Mouse (Mus musculus) mature B cell (primary cell): ENCODE data around the gene Smc3.
"Not testable (repeated sequence)": the region's sequence is repeated elsewhere in the genome, so short reads cannot be mapped to it uniquely, and the experiment has no call there.

Source experiments
- in situ Hi-C: fragments of 300-500 bp; cut with MboI; formaldehyde crosslinking; loops from 2 replicates; pipeline ENCODE4 v1.14.3; 2019

Gene Smc3

GRCm38 (mm10) chr19:53652267-53652666, 52.1 kb downstream of the Smc3 start:
- in situ Hi-C loops = no loop called here

- in situ Hi-C loops = no loop called here
Observed at GRCm38 (mm10) chr19:53653624-53654467, 53.6 kb downstream of the Smc3 start.

DNA sequence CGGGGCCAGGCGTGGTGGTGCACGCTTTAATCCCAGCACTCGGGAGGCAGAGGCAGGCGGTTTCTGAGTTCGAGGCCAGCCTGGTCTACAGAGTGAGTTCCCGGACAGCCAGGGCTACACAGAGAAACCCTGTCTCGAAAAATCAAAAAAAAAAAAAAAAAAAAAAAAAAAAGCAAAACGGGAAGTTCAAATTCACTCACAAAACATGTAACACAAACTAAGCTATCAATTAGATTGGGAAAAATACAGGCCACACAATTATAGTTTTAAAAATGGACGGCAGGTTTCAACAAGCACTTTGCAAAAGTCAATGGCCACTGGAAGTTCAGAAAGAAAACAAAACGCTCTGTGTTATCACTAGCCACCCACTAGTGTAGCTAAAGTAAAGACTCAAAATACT, 56.2 kb downstream of the Smc3 start:
- in situ Hi-C loops = not testable (repeated sequence)

DNA sequence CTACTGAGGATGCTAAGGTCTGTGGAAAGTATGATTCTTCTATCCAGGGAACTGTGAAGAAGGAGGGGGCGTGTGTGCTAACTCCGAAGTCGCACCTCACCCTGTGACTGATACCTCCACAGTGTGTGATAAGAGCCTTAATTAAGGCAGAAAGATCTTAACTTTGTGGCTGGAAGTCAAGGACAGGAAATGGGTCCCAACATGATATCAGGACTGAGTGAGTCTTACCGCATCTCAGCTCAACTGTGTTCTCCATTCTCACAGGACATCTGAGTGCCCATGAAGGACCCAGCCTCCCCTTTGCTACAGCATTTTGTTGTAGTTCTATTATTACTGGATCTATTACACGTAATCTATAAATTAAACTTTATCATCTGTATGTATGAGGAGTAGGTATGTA, 57.2 kb downstream of the Smc3 start:
- in situ Hi-C loops = no loop called here

DNA sequence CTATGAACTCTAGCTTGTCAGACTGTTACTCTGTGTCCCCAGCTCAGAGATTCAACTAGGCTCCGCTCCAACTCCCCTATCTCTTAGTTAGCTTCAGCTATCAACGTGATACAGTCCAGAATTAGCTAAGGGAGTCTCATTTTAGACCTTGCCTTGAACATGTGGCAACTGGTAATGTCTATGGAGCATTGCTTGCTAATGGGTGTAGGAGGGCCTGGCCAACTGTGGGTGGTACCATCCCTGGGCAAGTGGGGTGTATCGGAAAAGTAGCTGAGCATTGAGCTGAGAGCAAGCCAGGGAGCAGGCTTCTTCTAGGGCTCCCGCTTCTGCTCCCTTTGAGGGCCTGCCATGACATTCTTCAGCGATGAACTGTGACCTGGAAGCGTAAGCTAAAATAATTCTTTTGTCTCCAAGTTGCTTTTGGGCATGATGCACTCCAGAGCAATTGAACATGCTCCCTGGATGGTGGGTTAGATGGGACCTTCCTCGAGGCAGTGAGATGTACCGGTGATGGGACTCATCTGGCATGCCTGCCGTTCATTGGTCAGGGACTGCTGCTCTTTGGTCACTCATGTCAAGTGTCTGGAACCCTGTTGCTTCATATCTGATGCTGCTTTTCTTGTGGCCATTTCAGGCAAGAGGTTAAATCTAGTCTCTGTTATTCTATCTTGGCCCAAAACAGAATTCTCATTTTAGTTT, 60.7 kb downstream of the Smc3 start:
- in situ Hi-C loops = no loop called here

DNA sequence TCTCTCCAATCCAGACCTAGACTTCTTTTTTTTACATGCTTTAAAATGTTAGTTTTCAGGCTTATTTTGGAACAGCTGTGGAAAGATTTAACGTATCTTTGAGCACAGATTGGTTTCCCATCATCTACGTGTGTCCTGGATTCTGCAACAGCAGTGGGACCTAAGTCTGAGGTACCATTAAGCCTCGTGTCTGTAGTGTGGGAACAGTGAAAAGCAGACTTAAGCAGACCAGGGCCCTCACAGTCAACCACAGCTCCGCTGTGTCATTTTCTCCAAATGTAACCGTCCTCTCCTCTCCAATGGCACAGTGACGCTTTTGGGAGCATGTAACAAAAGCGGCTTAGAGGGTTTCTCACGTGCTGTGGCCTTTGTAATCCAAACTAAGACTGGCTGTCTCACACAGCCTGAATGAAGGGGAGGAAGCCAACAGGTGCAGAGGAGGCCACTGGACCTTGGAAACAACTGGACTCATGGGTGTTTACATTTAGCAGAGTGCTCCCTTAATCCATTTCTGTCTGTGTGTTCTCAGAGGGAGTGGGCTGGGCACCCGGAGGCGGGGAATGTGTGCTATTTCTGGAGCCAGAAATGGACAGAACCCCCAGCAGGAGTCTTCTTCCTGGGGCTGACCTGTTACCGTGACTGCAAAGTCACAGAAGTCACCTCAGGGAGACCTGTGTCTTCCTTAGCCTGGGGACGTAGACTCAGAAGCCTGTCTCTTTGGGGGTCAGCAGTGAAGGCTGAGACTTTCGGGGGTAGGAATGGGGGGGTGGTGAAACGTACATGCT, 61.9 kb downstream of the Smc3 start:
- in situ Hi-C loops = no loop called here

DNA sequence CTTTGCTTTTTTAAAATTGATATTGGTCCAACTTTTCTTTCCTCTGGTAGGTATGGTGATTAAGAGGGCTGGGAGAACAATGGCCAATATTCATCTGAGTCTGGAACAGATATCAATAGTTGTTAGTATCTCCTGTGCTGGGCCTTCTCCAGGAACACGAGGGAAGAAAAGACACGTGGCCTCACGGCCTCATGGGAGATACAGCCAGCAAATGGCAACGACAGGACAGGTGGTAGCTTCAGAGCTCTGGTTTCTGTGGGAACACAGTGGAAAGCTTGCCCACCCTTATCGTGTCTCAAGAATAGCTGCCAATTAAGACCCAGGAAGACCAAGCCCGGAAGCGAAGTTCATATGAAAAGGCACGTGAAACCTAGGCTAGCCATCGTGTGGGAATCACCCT, 64.6 kb downstream of the Smc3 start:
- in situ Hi-C loops = no loop called here

DNA sequence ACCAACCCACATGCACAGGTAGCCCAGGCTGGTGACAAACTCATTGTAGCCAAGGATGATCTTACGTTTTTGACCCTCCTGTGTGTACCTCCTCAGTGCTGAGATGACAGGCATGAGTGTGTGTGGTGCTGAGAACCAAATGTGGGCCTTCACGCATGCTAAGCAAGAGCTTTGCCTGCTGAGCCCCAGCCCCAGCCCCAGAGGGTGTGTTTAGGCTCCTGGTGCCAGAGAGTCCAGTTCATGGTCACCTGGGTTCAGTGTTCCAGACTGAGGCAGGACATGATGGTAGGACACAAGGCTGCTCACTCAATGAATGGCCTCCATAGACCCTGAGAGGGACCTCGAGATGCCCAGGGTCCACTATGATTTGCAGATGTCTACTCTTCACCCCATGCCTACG, 65.2 kb downstream of the Smc3 start:
- in situ Hi-C loops = no loop called here

DNA sequence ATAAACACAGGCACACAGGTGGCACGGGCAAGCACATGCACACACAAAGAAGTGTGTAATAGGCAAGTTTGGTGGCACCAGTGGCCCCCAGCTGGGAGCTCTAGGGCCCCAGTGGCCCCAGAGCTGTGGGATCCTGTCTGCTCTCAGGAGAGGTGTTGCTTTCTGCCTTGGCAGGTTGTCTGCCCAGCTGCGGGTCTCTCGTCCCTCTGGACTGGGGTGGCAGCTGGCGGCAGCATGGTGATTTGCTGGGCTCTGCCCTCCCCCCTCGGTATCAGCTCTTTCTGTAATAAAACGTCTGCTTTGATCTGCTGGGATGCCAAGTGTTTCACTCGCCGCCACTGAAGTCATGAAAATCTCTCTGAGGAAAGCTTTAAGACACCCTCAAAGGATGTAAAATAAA, 66.5 kb downstream of the Smc3 start:
- in situ Hi-C loops = no loop called here

DNA sequence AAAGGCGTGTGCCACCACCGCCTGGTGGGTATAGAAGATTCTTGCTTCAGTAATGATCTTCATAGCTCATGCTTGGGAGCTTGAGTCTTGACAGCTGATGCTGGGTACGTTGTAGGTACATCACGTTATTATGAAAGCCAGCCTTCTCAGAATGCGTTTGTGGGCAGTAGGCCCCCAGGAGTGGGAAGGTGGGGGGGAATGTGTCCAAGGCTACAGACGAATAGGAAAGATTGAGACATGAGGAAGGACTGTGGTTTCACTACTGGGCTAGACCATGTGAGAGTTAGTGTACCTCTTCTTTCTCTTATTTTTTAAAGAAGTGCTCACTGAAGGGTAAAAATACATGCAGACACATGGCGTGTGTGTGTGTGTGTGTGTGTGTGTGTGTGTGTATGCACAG, 68.6 kb downstream of the Smc3 start:
- in situ Hi-C loops = no loop called here

GRCm38 (mm10) chr19:53670625-53671141, 70.5 kb downstream of the Smc3 start:
- in situ Hi-C loops = no loop called here

- in situ Hi-C loops = no loop called here
Observed at GRCm38 (mm10) chr19:53671432-53671831, 71.2 kb downstream of the Smc3 start.

DNA sequence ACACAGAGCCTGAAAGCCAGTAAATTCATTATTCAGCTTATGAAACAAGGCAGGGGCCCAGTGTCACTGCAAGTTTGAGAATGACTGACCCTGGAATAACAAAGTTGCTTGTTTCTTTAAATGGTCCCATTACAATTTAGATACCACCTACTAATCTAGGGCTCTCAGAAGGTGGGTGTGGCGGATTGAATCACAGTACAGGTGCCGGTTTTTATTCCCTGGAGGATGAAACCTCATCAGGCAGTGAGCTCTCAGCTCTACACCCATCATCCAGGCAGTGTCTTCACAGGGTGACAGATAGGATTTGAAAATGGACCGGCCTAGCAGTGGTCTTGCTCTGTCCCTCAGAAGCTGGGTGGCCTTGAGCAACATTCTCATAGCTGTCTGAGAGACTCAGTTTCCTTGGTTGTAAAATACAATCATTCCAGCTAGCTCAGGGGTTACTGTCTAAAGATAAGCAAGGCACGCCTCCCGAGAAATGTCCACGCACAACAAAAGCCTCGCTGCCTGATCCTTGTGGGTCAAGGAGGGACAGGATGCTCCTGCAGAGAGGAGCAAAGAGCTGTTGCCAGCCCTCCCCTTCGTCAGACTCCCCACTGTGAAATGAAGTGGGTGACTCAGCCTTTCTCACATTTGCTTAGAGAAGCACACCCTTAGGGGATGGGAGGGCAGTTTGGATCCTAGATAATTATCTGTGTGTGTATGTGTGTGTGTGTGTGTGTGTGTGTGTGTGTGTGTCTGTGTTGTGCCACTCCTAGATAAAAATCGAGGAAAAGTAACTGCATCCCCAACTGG, 74.1 kb downstream of the Smc3 start:
- in situ Hi-C loops = no loop called here

- in situ Hi-C loops = no loop called here
Observed at GRCm38 (mm10) chr19:53676228-53676627, 76.0 kb downstream of the Smc3 start.

GRCm38 (mm10) chr19:53676718-53677634, 76.8 kb downstream of the Smc3 start, which contains the start of gene Rbm20:
TSS of gene Rbm20 (plus strand) at chr19:53677306.
- in situ Hi-C loops = no loop called here

DNA sequence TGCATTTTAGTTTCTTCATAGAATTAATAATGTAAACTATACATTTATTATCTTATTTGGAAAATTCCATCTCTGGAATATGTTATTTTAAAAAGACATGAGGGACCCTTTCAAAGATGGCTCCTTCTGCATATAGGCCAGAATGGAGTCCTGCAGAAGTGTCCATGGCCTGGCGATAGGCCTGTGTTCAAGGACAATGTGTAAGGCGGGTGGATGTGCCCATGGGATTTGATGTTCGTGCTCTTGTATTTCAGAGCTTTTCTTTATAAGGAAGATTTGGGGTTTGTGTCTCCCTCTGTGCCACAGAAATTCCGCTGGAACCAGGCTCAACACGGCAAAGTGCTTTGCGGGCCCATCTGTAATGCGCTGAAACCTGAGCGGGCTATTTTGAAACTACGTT, 79.0 kb downstream of the Smc3 start:
- in situ Hi-C loops = no loop called here

DNA sequence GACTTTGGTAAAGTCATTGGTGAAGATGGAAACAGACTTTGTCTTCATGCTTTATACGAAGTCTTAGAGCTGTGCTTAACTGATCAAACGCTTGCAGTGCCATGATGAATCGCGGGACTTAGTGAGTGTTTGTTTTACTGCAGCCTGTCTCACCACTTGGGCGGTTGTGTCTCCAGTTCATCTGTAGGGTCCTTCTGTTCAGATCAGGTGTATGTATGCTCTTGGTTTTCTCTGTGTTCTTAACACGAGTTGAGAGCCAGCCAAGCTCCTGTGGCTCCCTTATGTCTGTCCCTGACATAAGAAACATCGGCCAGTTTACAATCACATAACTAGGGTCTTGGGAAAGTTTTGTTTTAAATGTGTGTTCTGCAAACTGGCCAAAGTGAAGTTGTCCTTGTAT, 79.8 kb downstream of the Smc3 start:
- in situ Hi-C loops = no loop called here

DNA sequence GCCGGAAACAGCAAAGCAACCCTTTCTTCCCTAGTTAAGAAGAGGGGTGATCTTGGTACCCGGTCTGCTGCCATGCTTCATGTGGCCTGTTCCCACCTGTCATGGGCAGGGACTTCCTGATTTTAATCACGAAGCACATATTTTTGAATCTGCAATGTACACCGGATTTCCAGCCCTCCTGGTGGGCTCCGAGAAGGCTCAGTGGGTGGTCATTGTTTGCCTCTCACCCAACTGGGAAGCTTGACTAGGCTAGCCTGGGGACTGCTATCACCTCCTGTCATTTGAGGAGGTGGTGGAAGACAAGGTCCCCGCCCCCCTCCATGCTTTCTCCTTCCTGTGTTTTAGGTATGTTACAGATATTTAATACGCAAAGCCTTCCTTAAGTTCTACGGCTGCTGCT, 82.2 kb downstream of the Smc3 start:
- in situ Hi-C loops = no loop called here

DNA sequence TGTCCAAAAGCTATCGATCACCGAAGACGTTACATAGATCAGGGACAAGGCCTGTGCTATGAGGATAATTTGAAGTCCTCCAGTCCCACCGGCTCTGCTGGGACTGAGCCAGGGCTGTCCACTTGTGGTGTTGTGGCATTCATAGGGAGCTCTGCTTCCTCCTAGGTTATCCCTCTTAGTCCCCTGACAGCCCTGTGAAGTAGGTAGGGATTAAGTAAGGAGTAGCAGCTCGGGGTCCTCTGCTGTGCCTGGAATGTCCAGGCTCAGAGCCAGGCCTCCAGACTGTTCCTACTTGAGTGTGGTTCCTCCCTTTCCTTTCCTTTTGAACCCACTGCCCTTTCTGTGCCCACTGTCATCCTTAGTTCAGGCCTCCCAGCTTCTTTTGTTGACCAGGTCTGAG, 87.4 kb downstream of the Smc3 start:
- in situ Hi-C loops = no loop called here

DNA sequence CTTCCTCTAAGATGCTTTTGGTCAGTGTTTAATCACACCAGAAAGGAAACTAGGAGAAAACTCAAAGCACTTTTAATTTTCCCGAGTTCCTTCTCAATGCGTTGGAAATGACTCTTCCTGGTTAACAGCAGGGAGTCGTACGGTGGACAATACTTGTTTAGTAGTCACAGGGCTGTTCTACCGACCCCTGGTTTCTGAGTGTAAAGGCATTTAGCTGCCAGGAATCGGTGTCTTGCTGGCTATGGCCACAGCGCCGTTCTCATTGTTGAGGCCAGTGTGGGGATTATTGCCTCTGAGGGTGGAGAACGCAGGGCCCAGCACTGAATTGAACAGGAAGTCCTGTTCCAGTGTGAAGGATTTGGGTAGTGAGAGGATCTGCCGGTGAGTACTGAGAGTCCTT, 90.6 kb downstream of the Smc3 start:
- in situ Hi-C loops = no loop called here
